Mouse (Mus musculus) liver, embryonic 14.5 days (tissue): ENCODE results near the gene Kmt5b. TPM values are rescaled to one million over a fixed set of nuclear protein-coding genes. Genes with fewer than 3 reads are reported as not detected.

Experiments used
- ATAC-seq: fragments of 200-750 bp; cut with Nextera tagmentation; 2 replicates; pipeline ENCODE4 v1.8.0; 2017; ENCODE audit warnings: moderate number of reproducible peaks, mild to moderate bottlenecking, moderate library complexity; ENCODE audit not compliant: insufficient read depth
- DNase-seq, 3 experiments: peaks; one replicate each; pipeline ENCODE4 v3.0.0-alpha.2; 2012 to 2013; ENCODE audit warnings: low read depth in 3 of 3, low spot score in 3 of 3
- H3K27ac ChIP-seq: fragments of 300-500 bp; sonication (generic); 2 replicates; pipeline ENCODE4 v1.5.1; 2014; ENCODE audit warnings: moderate library complexity, mild to moderate bottlenecking, control low read depth, inconsistent platforms
- H3K27me3 ChIP-seq: fragments of 300-500 bp; sonication (generic); 2 replicates; pipeline ENCODE4 v1.6.1; 2014; ENCODE audit warnings: mild to moderate bottlenecking, low read length, moderate library complexity; ENCODE audit not compliant: control insufficient read depth, insufficient read depth
- H3K36me3 ChIP-seq: fragments of 300-500 bp; sonication (generic); replicated peaks from 2 replicates; pipeline ENCODE4 v1.6.1; 2014; ENCODE audit warnings: low read depth; ENCODE audit not compliant: control insufficient read depth, insufficient read depth
- H3K4me1 ChIP-seq, 2 experiments: fragments of 200-500 bp in 1 of 2; fragments of 300-500 bp in 1 of 2; sonication (generic) in 1 of 2; replicated peaks; 2 replicates each; pipeline ENCODE4 v1.6.1; 2012 to 2014; ENCODE audit warnings: antibody characterized with exemption in 1 of 2, inconsistent platforms in 1 of 2, low read length in 1 of 2; ENCODE audit not compliant: control insufficient read depth in 2 of 2, insufficient read depth in 2 of 2
- H3K4me2 ChIP-seq: fragments of 300-500 bp; sonication (generic); 2 replicates; pipeline ENCODE4 v1.6.1; 2014; ENCODE audit warnings: low read depth, mild to moderate bottlenecking, control low read depth, moderate library complexity
- H3K4me3 ChIP-seq, 2 experiments: fragments of 200-500 bp in 1 of 2; fragments of 300-500 bp in 1 of 2; sonication (generic) in 1 of 2; 2 replicates each; pipeline ENCODE4 v1.5.1; 2012 to 2014; ENCODE audit warnings: low read depth in 2 of 2, low read length in 2 of 2, mild to moderate bottlenecking in 2 of 2, control low read depth in 1 of 2, inconsistent platforms in 1 of 2, moderate library complexity in 1 of 2; ENCODE audit not compliant: insufficient read depth in 1 of 2
- H3K9ac ChIP-seq: fragments of 300-500 bp; sonication (generic); replicated peaks from 2 replicates; pipeline ENCODE4 v1.6.1; 2014; ENCODE audit warnings: mild to moderate bottlenecking, control low read depth, moderate library complexity
- H3K9me3 ChIP-seq: fragments of 300-500 bp; sonication (generic); 2 replicates; pipeline ENCODE4 v1.6.1; 2016; ENCODE audit warnings: low read length, mixed read lengths; ENCODE audit not compliant: control insufficient read depth
- CTCF ChIP-seq: IDR thresholded peaks from 2 replicates; pipeline ENCODE4 v1.5.1; 2016; ENCODE audit warnings: antibody characterized with exemption, low read depth, control low read depth
- EP300 ChIP-seq: IDR thresholded peaks from 2 replicates; pipeline ENCODE4 v1.6.1; 2016; ENCODE audit warnings: antibody characterized with exemption, low read depth
- WGBS: fragments of 180-500 bp; shearing (Covaris S2); extraction: QIAGEN DNeasy Blood & Tissue Kit; methylation state at CpG from one replicate; pipeline ENCODE4 v1.1.7; 2014; ENCODE audit not compliant: insufficient replicate concordance; 5-methylcytosine and 5-hydroxymethylcytosine counted together
- polyA plus RNA-seq, 2 experiments: library from polyadenylated mRNA; depleted of rRNA in 1 of 2; stranded (reverse) in 1 of 2; unstranded in 1 of 2; fragments of >200 nt; fragmentation: Nextera tagmentation in 1 of 2; extraction: Ambion mirVana in 1 of 2; gene quantifications; 2 replicates each; pipeline versions ENCODE4 v1.2.1 to v1.2.3; 2012 to 2014

Kmt5b gene
- polyA plus RNA-seq, 2 experiments = 5.0 to 6.3 TPM

DNA sequence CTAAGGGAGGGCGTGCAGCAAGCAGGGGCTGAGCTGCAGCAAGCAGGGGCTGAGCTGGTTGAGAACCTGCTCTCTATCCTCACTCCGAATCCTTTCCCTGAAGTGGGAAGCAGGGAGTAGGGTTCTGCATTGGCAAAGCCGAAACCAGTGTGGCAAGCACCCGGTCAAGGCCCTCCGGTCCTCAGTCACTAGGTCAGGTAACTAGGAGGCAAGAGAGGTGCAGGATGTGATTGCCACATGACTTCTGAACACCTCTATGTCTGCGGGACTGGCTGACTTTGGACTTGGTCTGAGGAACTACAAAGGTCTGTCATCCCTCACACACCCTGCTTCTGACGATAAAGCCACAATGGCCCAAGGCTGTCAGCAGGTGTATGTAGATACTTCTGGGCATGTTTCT is 67.1 kb downstream of the Kmt5b start:
- Histone ChIP-seq H3K27ac (no peak overlapping the region), H3K4me1 (peaks cover 9 to 17% of the 10 kb centered on the region in 2 experiments), H3K9me3 (no peaks in the 10 kb centered on the region), H3K36me3 (no peaks in the 10 kb centered on the region), H3K9ac (no peak overlapping the region), H3K27me3 (no peaks in the 10 kb centered on the region), H3K4me2 (no peak overlapping the region), H3K4me3 (no peak overlapping the region)
- 75% methylated on average over 7 of the region's 7 CpGs for WGBS
- TF ChIP-seq CTCF = no peak
- no peak for TF ChIP-seq EP300
- ATAC-seq = no peak
- DNase-seq = no peak

DNA sequence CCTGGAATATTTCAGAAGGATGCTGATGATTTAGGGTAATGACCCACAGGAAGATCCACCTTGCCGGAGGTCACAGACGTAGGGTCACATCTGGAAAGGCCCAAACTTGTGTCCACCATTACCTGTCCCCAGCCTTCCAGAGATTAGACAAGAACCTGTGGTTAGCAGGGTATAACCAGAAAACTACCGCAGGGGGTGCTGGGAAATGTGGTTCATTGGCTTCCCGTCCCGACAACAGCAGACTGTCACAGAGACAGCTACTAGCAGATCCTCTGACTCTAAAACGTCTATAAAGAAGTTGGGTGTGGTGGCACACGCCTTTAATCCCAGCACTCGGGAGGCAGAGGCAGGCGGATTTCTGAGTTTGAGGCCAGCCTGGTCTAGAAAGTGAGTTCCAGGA is 69.6 kb downstream of the Kmt5b start:
- Histone ChIP-seq H3K36me3 (no peaks in the 10 kb centered on the region), H3K4me1 (peaks cover 7 to 14% of the 10 kb centered on the region in 2 experiments), H3K27ac (no peak overlapping the region), H3K4me3 (no peak overlapping the region), H3K4me2 (no peak overlapping the region), H3K9me3 (no peaks in the 10 kb centered on the region), H3K9ac (no peak overlapping the region), H3K27me3 (no peaks in the 10 kb centered on the region)
- ATAC-seq (no peak), DNase-seq (no peak)
- WGBS = 56% methylated on average over 9 of the region's 9 CpGs
- TF ChIP-seq CTCF = no peak
- TF ChIP-seq EP300 = no peak

DNA sequence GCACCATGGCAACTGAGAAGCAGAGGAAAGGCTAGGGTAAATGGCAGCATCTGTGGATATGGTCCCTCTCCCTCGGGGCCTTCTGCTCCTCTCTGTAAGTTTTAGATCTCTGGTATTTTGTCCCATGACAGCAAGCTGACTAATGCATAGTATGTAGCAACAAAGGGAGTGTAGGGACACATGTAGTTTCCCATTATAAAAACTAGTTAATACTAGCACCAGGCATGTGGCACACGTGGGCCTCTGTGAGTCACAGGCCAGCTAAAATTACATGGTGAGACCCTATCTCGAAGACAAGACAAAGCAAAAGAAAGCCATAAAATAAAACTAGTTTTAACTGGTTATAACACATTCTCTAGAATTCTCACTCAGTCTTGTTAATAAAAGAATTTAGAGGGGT is 71.7 kb downstream of the Kmt5b start:
- no peak for TF ChIP-seq EP300
- TF ChIP-seq CTCF = no peak
- no peak overlapping the region for H3K9ac ChIP-seq
- ATAC-seq = no peak
- no peak for DNase-seq
- H3K27ac ChIP-seq = no peak overlapping the region
- H3K9me3 ChIP-seq = no peaks in the 10 kb centered on the region
- H3K4me3 ChIP-seq = no peak overlapping the region
- no peaks in the 10 kb centered on the region for H3K27me3 ChIP-seq
- H3K4me1 ChIP-seq = peaks cover 0 to 6% of the 10 kb centered on the region in 2 experiments; a peak in 3 of 4 replicates
- H3K36me3 ChIP-seq = no peaks in the 10 kb centered on the region
- no peak overlapping the region for H3K4me2 ChIP-seq
- 63% methylated on average over 3 of the region's 3 CpGs for WGBS

DNA sequence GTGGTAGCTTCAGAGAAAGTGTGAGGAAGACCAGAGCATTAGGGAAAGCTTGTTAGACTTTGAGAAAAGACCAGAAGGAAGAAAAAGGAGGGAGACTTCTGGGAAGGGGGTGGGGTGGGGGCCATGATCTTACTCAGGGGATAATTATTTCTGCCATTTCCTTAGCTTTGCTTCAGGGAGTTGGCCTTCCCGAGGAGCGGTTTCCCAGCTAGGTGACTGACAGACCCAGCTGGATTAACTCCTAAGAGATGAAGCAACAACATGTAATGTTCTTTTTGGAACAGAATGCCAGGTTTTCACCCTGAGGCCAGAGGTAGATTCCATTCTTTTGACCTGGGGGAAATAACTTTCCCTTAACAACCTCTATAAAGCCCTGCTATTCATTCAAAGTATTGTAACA is 72.5 kb downstream of the Kmt5b start:
- DNase-seq (no peak), ATAC-seq (no peak)
- H3K4me1 ChIP-seq = peaks cover 0 to 6% of the 10 kb centered on the region in 2 experiments; a peak in 3 of 4 replicates
- no peak for TF ChIP-seq CTCF
- TF ChIP-seq EP300 = no peak
- H3K36me3 ChIP-seq = no peaks in the 10 kb centered on the region
- H3K9ac ChIP-seq = no peak overlapping the region
- H3K4me3 ChIP-seq = no peak overlapping the region
- 44% methylated on average over 2 of the region's 2 CpGs for WGBS
- H3K9me3 ChIP-seq = no peaks in the 10 kb centered on the region
- H3K4me2 ChIP-seq = no peak overlapping the region
- H3K27me3 ChIP-seq = no peaks in the 10 kb centered on the region
- no peak overlapping the region for H3K27ac ChIP-seq

DNA sequence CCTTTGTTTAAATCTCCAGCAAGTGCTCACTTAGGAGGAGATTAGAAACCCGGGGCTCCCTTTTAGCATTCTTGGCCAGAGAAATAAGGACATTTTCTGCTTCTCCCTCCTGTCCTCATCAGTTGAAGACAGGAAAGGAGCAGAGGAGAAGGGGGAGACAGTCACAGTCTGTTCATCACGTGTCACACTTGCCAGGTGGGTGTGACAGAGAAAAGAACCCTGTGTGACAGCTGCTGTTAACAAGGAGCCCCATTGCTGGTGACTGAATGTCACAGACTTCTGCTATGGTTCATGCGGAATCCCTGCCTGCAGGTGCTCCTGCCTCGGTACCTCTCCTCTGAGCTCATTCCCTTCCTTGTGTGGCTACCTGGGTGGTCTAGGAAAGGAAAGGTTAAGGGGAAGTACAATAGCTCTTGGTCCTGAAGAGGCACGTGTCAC is 73.0 kb downstream of the Kmt5b start:
- ATAC-seq = no peak
- DNase-seq = no peak
- Histone ChIP-seq H3K36me3 (no peaks in the 10 kb centered on the region), H3K4me3 (no peak overlapping the region), H3K9ac (no peak overlapping the region), H3K9me3 (no peaks in the 10 kb centered on the region), H3K27me3 (no peaks in the 10 kb centered on the region), H3K4me1 (peaks cover 0 to 4% of the 10 kb centered on the region in 2 experiments; a peak in 2 of 4 replicates), H3K27ac (no peak overlapping the region), H3K4me2 (no peak overlapping the region)
- 40% methylated on average over 5 of the region's 5 CpGs for WGBS
- TF ChIP-seq EP300 (no peak), CTCF (no peak)
